8 mouse cellular contexts compared by ENCODE assay signal in genomic region chr6:124492842-124493561, GRCm38 (mm10). TPM values are rescaled to one million over a fixed set of nuclear protein-coding genes. Genes with fewer than 3 reads are reported as not detected.
DNase-seq lines count a peak whose midpoint lies in the region; ATAC-seq lines count a peak whose summit lies in the region.

C1rl (plus strand) TSS chr6:124493113.

- no peak within 1 kb of the TSS for H3K9ac ChIP-seq in embryonic facial prominence, embryonic 12.5 days
- H3K9ac ChIP-seq in limb, embryonic 11.5 days (ENCODE audit: low read length) = no peak within 1 kb of the TSS
- no peak within 1 kb of the TSS for H3K9ac ChIP-seq in midbrain, embryonic 12.5 days (replicated peaks)

- H3K4me2 ChIP-seq in embryonic facial prominence, embryonic 12.5 days (replicated peaks) = no peak within 1 kb of the TSS
- H3K4me2 ChIP-seq in limb, embryonic 11.5 days (ENCODE audit: low read depth, severe bottlenecking) = no peak within 1 kb of the TSS
- no peak within 1 kb of the TSS for H3K4me2 ChIP-seq in midbrain, embryonic 12.5 days (replicated peaks)

- 0 out of 2 replicates have a peak, but pooled peaks cover 4% of the 10 kb centered on the region for H3K4me1 ChIP-seq in embryonic facial prominence, embryonic 12.5 days
- H3K4me1 ChIP-seq in limb, embryonic 11.5 days (ENCODE audit: control insufficient read depth, insufficient read depth, low read length) = no peaks in the 10 kb centered on the region
- H3K4me1 ChIP-seq in midbrain, embryonic 12.5 days = no peaks in the 10 kb centered on the region

- peak within 1 kb of the TSS; percentile 52; the same call in 1 of the 2 replicates for H3K27ac ChIP-seq in embryonic facial prominence, embryonic 12.5 days
- H3K27ac ChIP-seq in limb, embryonic 11.5 days (replicated peaks; ENCODE audit: low read depth, low read length) = no peak within 1 kb of the TSS
- H3K27ac ChIP-seq in midbrain, embryonic 12.5 days (replicated peaks) = no peak within 1 kb of the TSS

- no peaks in the 10 kb centered on the region for H3K36me3 ChIP-seq in embryonic facial prominence, embryonic 12.5 days
- H3K36me3 ChIP-seq in limb, embryonic 11.5 days (ENCODE audit: control insufficient read depth, insufficient read depth, low read length) = no peaks in the 10 kb centered on the region
- H3K36me3 ChIP-seq in midbrain, embryonic 12.5 days = no peaks in the 10 kb centered on the region

- no peaks in the 10 kb centered on the region for H3K27me3 ChIP-seq in embryonic facial prominence, embryonic 12.5 days
- H3K27me3 ChIP-seq in limb, embryonic 11.5 days (ENCODE audit: control insufficient read depth, insufficient read depth, low read length) = no peaks in the 10 kb centered on the region
- no peaks in the 10 kb centered on the region for H3K27me3 ChIP-seq in midbrain, embryonic 12.5 days

- ATAC-seq in embryonic facial prominence, embryonic 12.5 days (ENCODE audit: insufficient number of reproducible peaks, insufficient read depth, low FRiP score, low TSS enrichment) = peak; percentile 83; the same call in 1 of the 2 replicates
- ATAC-seq in limb, embryonic 11.5 days (ENCODE audit: insufficient number of reproducible peaks, low FRiP score, low TSS enrichment, low read depth) = peak; percentile 89
- peak; percentile 81 for ATAC-seq in midbrain, embryonic 12.5 days (ENCODE audit: low FRiP score, low read depth)
- no peak for ATAC-seq in activated CD4-positive, CD25-positive, alpha-beta regulatory T cell, adult 4 months

- DNase-seq in adrenal gland, postnatal 25 days = peak; percentile 76
- DNase-seq in heart, adult 18-20 months = peak; percentile 92 to 94
- peak; percentile 91 for DNase-seq in kidney, adult 11 months
- peak; percentile 90 for DNase-seq in limb, embryonic 11.5 days (ENCODE audit: low spot score)
- peak; percentile 88 for DNase-seq in skeletal muscle tissue, adult 2 months (ENCODE audit: low read depth, low spot score)

- WGBS in embryonic facial prominence, embryonic 12.5 days = 31% methylated on average over 4 of the region's 4 CpGs
- 44% methylated on average over 4 of the region's 4 CpGs for WGBS in limb, embryonic 11.5 days
- WGBS in midbrain, embryonic 12.5 days = 62% methylated on average over 3 of the region's 4 CpGs

- no peaks in the 10 kb centered on the region for H3K9me3 ChIP-seq in embryonic facial prominence, embryonic 12.5 days
- no peaks in the 10 kb centered on the region for H3K9me3 ChIP-seq in limb, embryonic 11.5 days (ENCODE audit: control insufficient read depth, low read length)
- peaks cover 3% of the 10 kb centered on the region; the same call in 1 of the 2 replicates for H3K9me3 ChIP-seq in midbrain, embryonic 12.5 days

- H3K4me3 ChIP-seq in embryonic facial prominence, embryonic 12.5 days = no peak within 1 kb of the TSS
- no peak within 1 kb of the TSS for H3K4me3 ChIP-seq in limb, embryonic 11.5 days (ENCODE audit: low read depth, low read length)
- H3K4me3 ChIP-seq in midbrain, embryonic 12.5 days = no peak within 1 kb of the TSS

RNA-seq across cellular contexts. Expression of gene C1rl, which starts in this region (rescaled TPM):
- 13.8 and 17.3 TPM in 2 replicates for total RNA-seq in adrenal gland, postnatal 25 days (2021)
- 0.24 and 0.45 TPM in 2 replicates for polyA plus RNA-seq in embryonic facial prominence, embryonic 12.5 days (2016; fragmentation: Nextera tagmentation; extraction: Ambion mirVana)
- 1 to 10 TPM; 1.3 to 2.1 TPM for total RNA-seq in heart, adult 18-20 months (2021)
- polyA plus RNA-seq in limb, embryonic 11.5 days (2014; fragmentation: Nextera tagmentation; extraction: Ambion mirVana) = 0.33 and 0.47 TPM in 2 replicates
- 0.17 and 0.29 TPM in 2 replicates for polyA plus RNA-seq in midbrain, embryonic 12.5 days (2016; fragmentation: Nextera tagmentation; extraction: Ambion mirVana)
- polyA plus RNA-seq in activated CD4-positive, CD25-positive, alpha-beta regulatory T cell, adult 4 months (2017; shearing (Covaris generic)) = not detected

Comparison
In these comparisons a context has a peak if more than half of its experiments do, and no peak if none do; other contexts are left out.
1. Peak in ATAC-seq and H3K27ac ChIP-seq in embryonic facial prominence, embryonic 12.5 days; RNA of the gene not detected or under 1 TPM.
2. Peak in DNase-seq and ATAC-seq in limb, embryonic 11.5 days; RNA of the gene not detected or under 1 TPM.
3. Peak in ATAC-seq in midbrain, embryonic 12.5 days; RNA of the gene not detected or under 1 TPM.